Mouse (Mus musculus) layer of hippocampus, postnatal 25 days (tissue): Measurements from ENCODE around the gene Pum2. TPM values are rescaled to one million over a fixed set of nuclear protein-coding genes. Genes with fewer than 3 reads are reported as not detected.
"Not testable (repeated sequence)": the region's sequence is repeated elsewhere in the genome, so short reads cannot be mapped to it uniquely, and the experiment has no call there.

Source experiments
- DNase-seq, 2 experiments: peaks; one replicate each; pipeline ENCODE4 v3.0.0; 2022; ENCODE audit warnings: mixed read lengths in 2 of 2, low spot score in 1 of 2; ENCODE audit errors: extremely low spot score in 1 of 2
- total RNA-seq, 2 experiments: library from RNA; stranded (reverse); gene quantifications; 2 replicates each; pipeline ENCODE4 v1.2.3; 2021

Gene Pum2
- 100 to 1,000 TPM; 173 to 176 TPM for total RNA-seq

- DNase-seq = peak; percentile 85 to 94
Observed at GRCm38 (mm10) chr12:8673974-8674306, at the start of gene Pum2. Gene Pum2 (plus strand): TSS chr12:8674134.

GRCm38 (mm10) chr12:8629537-8629936, 44.4 kb upstream of the Pum2 start:
- no peak for DNase-seq

GRCm38 (mm10) chr12:8631691-8632090, 42.2 kb upstream of the Pum2 start:
- DNase-seq = no peak

- DNase-seq = no peak
Observed at GRCm38 (mm10) chr12:8632737-8633365, 41.1 kb upstream of the Pum2 start.

GRCm38 (mm10) chr12:8634306-8634705, 39.6 kb upstream of the Pum2 start:
- no peak for DNase-seq

- no peak for DNase-seq
Observed at GRCm38 (mm10) chr12:8635546-8635945, 38.4 kb upstream of the Pum2 start.

GRCm38 (mm10) chr12:8636945-8637344, 37.0 kb upstream of the Pum2 start:
- no peak for DNase-seq

GRCm38 (mm10) chr12:8638411-8639087, 35.4 kb upstream of the Pum2 start:
- peak; percentile 67 to 80 for DNase-seq

GRCm38 (mm10) chr12:8640186-8640585, 33.7 kb upstream of the Pum2 start:
- not testable (repeated sequence) for DNase-seq

- DNase-seq = peak; percentile 100
Observed at GRCm38 (mm10) chr12:8640711-8641424, 33.1 kb upstream of the Pum2 start.

GRCm38 (mm10) chr12:8641425-8641735, 32.6 kb upstream of the Pum2 start:
- DNase-seq = peak in 1 of 2 experiments; percentile 21

GRCm38 (mm10) chr12:8648211-8648610, 25.7 kb upstream of the Pum2 start:
- DNase-seq = not testable (repeated sequence)

- not testable (repeated sequence) for DNase-seq
Observed at GRCm38 (mm10) chr12:8650027-8650426, 23.9 kb upstream of the Pum2 start.

- DNase-seq = no peak
Observed at GRCm38 (mm10) chr12:8656596-8656995, 17.3 kb upstream of the Pum2 start.

GRCm38 (mm10) chr12:8657116-8657515, 16.8 kb upstream of the Pum2 start:
- DNase-seq = no peak

- DNase-seq = no peak
Observed at GRCm38 (mm10) chr12:8657629-8658366, 16.1 kb upstream of the Pum2 start.

- no peak for DNase-seq
Observed at GRCm38 (mm10) chr12:8659406-8660279, 14.3 kb upstream of the Pum2 start.

- DNase-seq = no peak
Observed at GRCm38 (mm10) chr12:8661747-8662146, 12.2 kb upstream of the Pum2 start.

GRCm38 (mm10) chr12:8662175-8662574, 11.8 kb upstream of the Pum2 start:
- DNase-seq = no peak

GRCm38 (mm10) chr12:8662721-8663120, 11.2 kb upstream of the Pum2 start:
- DNase-seq = no peak
